Mouse (Mus musculus) ES-Bruce4 (cell line): ENCODE measurements around the gene Khdrbs2. TPM values are rescaled to one million over a fixed set of nuclear protein-coding genes. Genes with fewer than 3 reads are reported as not detected.
A peak's percentile ranks its signal among the peaks of the same experiment; 100 is the strongest.

Source experiments
- H3K27ac ChIP-seq: 2 replicates; pipeline ENCODE4 v1.5.1; 2012; ENCODE audit warnings: low read length, inconsistent platforms; ENCODE audit not compliant: insufficient read depth
- H3K27me3 ChIP-seq: 2 replicates; pipeline ENCODE4 v1.6.1; 2012; ENCODE audit warnings: mild to moderate bottlenecking, low read length, inconsistent platforms; ENCODE audit not compliant: control insufficient read depth, poor library complexity, insufficient read depth, severe bottlenecking
- H3K36me3 ChIP-seq: 2 replicates; pipeline ENCODE4 v1.6.1; 2012; ENCODE audit warnings: inconsistent platforms, mild to moderate bottlenecking, low read length, moderate library complexity; ENCODE audit not compliant: control insufficient read depth, poor library complexity, insufficient read depth, severe bottlenecking
- H3K4me1 ChIP-seq: one replicate; pipeline ENCODE4 v1.8.1; 2011; ENCODE audit warnings: low read length; ENCODE audit not compliant: control insufficient read depth, insufficient read depth
- H3K4me3 ChIP-seq: 2 replicates; pipeline ENCODE4 v1.5.1; 2011; ENCODE audit warnings: low read depth, mild to moderate bottlenecking, low read length
- H3K9ac ChIP-seq: 2 replicates; pipeline ENCODE4 v1.6.1; 2012; ENCODE audit warnings: low read depth, mild to moderate bottlenecking, inconsistent platforms; ENCODE audit not compliant: poor library complexity, severe bottlenecking
- H3K9me3 ChIP-seq: replicated peaks from 2 replicates; pipeline ENCODE4 v1.6.1; 2012; ENCODE audit warnings: mild to moderate bottlenecking, low read length, inconsistent platforms; ENCODE audit not compliant: control insufficient read depth, poor library complexity, insufficient read depth, severe bottlenecking
- CTCF ChIP-seq: IDR thresholded peaks from one replicate; pipeline ENCODE4 v1.8.1; 2011; ENCODE audit warnings: low read depth, low read length
- EP300 ChIP-seq: IDR thresholded peaks from 2 replicates; pipeline ENCODE4 v1.6.1; 2011; ENCODE audit warnings: low read depth, low read length; ENCODE audit not compliant: insufficient read depth
- POLR2A ChIP-seq: IDR thresholded peaks from one replicate; pipeline ENCODE4 v1.8.1; 2011; ENCODE audit warnings: low read length; ENCODE audit not compliant: insufficient read depth
- polyA plus RNA-seq: library from polyadenylated mRNA; stranded (reverse); fragments of >200 nt; gene quantifications from 2 replicates; pipeline ENCODE4 v1.2.4, GENCODE M21; 2011; ENCODE audit warnings: low read depth; ENCODE audit not compliant: missing spikeins, insufficient read depth, insufficient read length

Gene Khdrbs2
- 0.51 TPM in 1 of 2 replicates, not detected in the other for polyA plus RNA-seq

DNA sequence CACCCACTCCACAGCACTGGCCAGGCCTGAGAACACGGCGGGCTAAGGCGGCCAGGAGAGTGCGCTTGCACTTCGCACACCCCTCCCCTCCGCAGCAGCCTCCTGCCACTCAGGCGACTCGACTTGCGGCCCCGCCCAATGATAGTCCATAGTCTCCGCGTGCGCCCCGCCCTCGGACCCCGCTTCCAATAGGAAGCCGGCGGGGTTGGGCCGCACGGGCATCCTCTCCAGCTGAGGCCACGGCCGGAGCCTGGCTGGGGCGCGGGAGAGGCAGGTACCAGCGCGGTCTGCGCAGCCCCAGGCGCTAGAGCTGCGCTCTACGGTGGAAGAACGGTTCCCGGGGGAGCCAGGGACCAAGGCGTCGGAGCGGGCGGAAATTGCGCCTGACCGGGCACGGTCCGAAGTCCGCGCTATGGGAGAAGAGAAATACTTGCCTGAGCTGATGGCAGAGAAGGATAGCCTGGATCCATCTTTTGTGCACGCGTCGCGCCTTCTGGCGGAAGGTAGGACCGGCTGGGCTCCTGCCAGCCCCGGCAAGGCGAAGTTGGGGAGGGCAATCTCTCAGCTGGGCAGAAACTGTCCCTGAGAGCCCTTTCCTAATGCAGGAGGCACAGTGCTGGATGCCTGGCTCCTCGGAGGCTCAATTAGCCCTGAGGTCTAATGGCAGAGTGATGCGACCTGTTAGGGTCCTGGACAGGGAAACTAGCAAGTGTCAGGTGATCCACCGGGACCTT lies at the start of gene Khdrbs2:
Gene Khdrbs2 (plus strand): TSS at position 209 of the 734 bp plus-strand sequence.
- Histone ChIP-seq H3K9me3 (no peaks in the 10 kb centered on the region), H3K4me3 (peak within 1 kb of the TSS; percentile 69), H3K9ac (no peak within 1 kb of the TSS), H3K27ac (no peak within 1 kb of the TSS), H3K36me3 (no peaks in the 10 kb centered on the region), H3K4me1 (no peaks in the 10 kb centered on the region), H3K27me3 (no peaks in the 10 kb centered on the region; the same call in 1 of the 2 replicates)
- no peak for TF ChIP-seq POLR2A
- no peak for TF ChIP-seq CTCF
- no peak for TF ChIP-seq EP300

DNA sequence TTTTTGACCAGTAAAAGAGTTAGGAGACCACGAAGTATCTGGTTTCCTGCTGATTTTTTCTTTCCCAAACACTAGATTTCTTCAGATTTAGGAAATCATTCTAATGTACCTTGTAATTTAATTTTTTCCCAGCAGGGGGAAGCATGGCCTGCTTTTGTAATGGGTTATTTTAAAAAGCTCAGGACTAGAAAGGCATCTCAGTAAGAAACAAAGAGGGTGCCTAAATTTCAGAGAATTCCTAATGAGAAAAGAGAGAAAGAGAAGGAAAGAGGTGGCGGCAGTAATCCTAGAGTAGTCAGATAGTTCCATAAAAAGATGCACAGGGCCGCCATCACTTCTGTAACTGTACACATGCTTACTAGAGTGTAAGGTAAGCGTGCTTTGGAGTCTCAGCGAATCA lies 2.1 kb downstream of the Khdrbs2 start:
- no peak overlapping the region for H3K27ac ChIP-seq
- H3K4me3 ChIP-seq = no peak overlapping the region
- H3K27me3 ChIP-seq = no peaks in the 10 kb centered on the region; the same call in 1 of the 2 replicates
- no peak overlapping the region for H3K9ac ChIP-seq
- H3K4me1 ChIP-seq = no peaks in the 10 kb centered on the region
- TF ChIP-seq EP300 (no peak), POLR2A (no peak), CTCF (no peak)
- no peaks in the 10 kb centered on the region for H3K36me3 ChIP-seq
- no peaks in the 10 kb centered on the region for H3K9me3 ChIP-seq

GRCm38 (mm10) chr1:32199664-32200260 lies 27.2 kb downstream of the Khdrbs2 start:
- Histone ChIP-seq H3K27ac (no peak overlapping the region), H3K4me1 (no peaks in the 10 kb centered on the region), H3K27me3 (no peaks in the 10 kb centered on the region), H3K4me3 (no peak overlapping the region), H3K9me3 (no peaks in the 10 kb centered on the region), H3K36me3 (no peaks in the 10 kb centered on the region), H3K9ac (no peak overlapping the region)
- TF ChIP-seq POLR2A = no peak
- no peak for TF ChIP-seq CTCF
- no peak for TF ChIP-seq EP300

DNA sequence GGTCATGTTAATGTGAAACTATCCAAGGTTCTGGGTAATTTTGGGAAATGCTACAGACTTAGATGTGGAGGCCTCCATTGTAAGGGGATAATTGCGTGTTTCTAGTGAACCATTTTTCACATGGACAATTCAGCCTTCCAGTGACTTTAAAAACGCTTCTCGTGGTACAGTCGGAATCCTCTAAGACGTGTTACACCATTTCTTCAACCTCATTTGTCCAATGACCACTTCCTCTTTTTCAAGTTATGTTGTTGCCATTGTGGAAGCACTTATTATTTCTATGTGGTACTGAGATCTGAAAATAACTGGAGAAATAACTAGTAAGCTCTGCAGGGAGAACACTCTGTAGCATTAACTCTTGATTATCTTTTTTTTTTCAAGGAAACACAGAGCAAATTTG lies 75.9 kb downstream of the Khdrbs2 start:
- no peak for TF ChIP-seq POLR2A
- TF ChIP-seq EP300 = no peak
- TF ChIP-seq CTCF = no peak
- Histone ChIP-seq H3K27me3 (no peaks in the 10 kb centered on the region), H3K27ac (no peak overlapping the region), H3K9ac (no peak overlapping the region), H3K36me3 (no peaks in the 10 kb centered on the region), H3K9me3 (no peaks in the 10 kb centered on the region), H3K4me1 (no peaks in the 10 kb centered on the region), H3K4me3 (no peak overlapping the region)

DNA sequence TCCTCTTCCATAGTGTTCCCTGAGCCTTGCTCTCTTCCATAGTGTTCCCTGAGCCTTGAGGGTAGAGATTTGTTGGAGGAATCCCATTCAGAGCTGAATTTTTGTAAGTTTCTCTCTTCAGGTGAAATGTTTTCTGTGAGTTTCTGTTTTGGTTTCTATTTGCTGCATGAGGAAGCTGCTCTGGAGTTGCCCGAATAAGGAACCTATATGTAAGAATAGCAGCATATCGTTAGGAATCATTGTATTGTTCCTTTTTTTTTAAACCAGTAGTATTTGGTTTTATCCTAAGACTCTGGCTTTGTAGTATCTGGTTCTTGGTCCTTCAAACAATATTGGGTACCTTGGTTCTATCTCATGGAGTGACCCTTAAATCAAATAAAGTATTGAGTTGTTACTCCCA lies 77.1 kb downstream of the Khdrbs2 start:
- no peaks in the 10 kb centered on the region for H3K4me1 ChIP-seq
- no peaks in the 10 kb centered on the region for H3K27me3 ChIP-seq
- H3K9ac ChIP-seq = no peak overlapping the region
- no peak overlapping the region for H3K27ac ChIP-seq
- H3K9me3 ChIP-seq = no peaks in the 10 kb centered on the region
- no peak for TF ChIP-seq EP300
- TF ChIP-seq CTCF = no peak
- TF ChIP-seq POLR2A = no peak
- H3K4me3 ChIP-seq = no peak overlapping the region
- no peaks in the 10 kb centered on the region for H3K36me3 ChIP-seq

GRCm38 (mm10) chr1:32250337-32250736 lies 77.8 kb downstream of the Khdrbs2 start:
- Histone ChIP-seq H3K27me3 (no peaks in the 10 kb centered on the region), H3K9ac (no peak overlapping the region), H3K9me3 (no peaks in the 10 kb centered on the region), H3K4me1 (no peaks in the 10 kb centered on the region), H3K4me3 (no peak overlapping the region), H3K27ac (no peak overlapping the region), H3K36me3 (no peaks in the 10 kb centered on the region)
- TF ChIP-seq POLR2A = no peak
